Mouse (Mus musculus) embryonic fibroblast, embryonic 13.5 days (primary cell): Measurements from ENCODE around the gene Camta1.

ENCODE experiments used
- CTCF ChIP-seq: IDR thresholded peaks from 2 replicates; pipeline ENCODE4 v1.5.1; 2011; ENCODE audit warnings: mild to moderate bottlenecking, control low read depth, low read length, moderate library complexity, borderline replicate concordance; ENCODE audit not compliant: insufficient read depth
- POLR2A ChIP-seq: IDR thresholded peaks from 2 replicates; pipeline ENCODE4 v1.6.1; 2011; ENCODE audit warnings: low read depth, mild to moderate bottlenecking, control low read depth, low read length, moderate library complexity

DNA sequence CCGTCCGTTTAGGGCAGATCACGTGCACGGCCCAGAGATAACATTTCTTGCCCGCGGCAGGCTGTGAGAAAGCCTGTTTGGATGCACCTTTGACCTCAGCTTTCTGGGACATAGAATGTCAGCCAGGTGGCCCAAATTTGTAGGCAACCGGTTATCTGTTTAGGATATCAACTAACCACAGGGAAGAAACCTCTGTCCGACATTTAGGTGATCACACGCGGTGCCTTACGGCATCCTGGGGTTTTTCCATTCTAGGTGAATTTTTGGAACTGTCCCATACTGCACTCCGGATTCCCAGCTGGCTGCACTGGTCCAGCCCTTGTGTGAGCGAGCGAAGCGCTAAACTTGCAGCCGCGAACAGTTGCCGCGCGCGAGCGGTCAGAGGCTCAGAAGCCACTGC, 982.0 kb downstream of the Camta1 start:
- TF ChIP-seq CTCF = no peak
- no peak for TF ChIP-seq POLR2A
